Mouse (Mus musculus) activated CD4-positive, CD25-positive, alpha-beta regulatory T cell, adult 4 months (primary cell): ENCODE measurements around the gene Pitpnc1. TPM values are rescaled to one million over a fixed set of nuclear protein-coding genes. Genes with fewer than 3 reads are reported as not detected.

Source experiments
- ATAC-seq: one replicate; pipeline ENCODE4 v1.8.0; 2017
- polyA plus RNA-seq, 2 experiments: library from polyadenylated mRNA; unstranded; fragments of 100-300 nt; shearing (Covaris generic); gene quantifications; one replicate each; pipeline ENCODE4 v1.2.1; 2017

The Pitpnc1 gene
- polyA plus RNA-seq, 2 experiments from 2014 or later = 101 to 116 TPM

GRCm38 (mm10) chr11:107323173-107323572 lies 147.3 kb downstream of the Pitpnc1 start:
- ATAC-seq = no peak

- ATAC-seq = no peak
Measured at GRCm38 (mm10) chr11:107322226-107322625, 148.3 kb downstream of the Pitpnc1 start.

GRCm38 (mm10) chr11:107321819-107322218 lies 148.7 kb downstream of the Pitpnc1 start:
- ATAC-seq = no peak

- ATAC-seq = no peak
Measured at GRCm38 (mm10) chr11:107319861-107320260, 150.6 kb downstream of the Pitpnc1 start.

GRCm38 (mm10) chr11:107317653-107318281 lies 152.7 kb downstream of the Pitpnc1 start:
- ATAC-seq = no peak

- no peak for ATAC-seq
Measured at GRCm38 (mm10) chr11:107315475-107315874, 155.0 kb downstream of the Pitpnc1 start.

- no peak for ATAC-seq
Measured at GRCm38 (mm10) chr11:107310338-107311121, 160.0 kb downstream of the Pitpnc1 start.

- ATAC-seq = no peak
Measured at GRCm38 (mm10) chr11:107306170-107306569, 164.3 kb downstream of the Pitpnc1 start.

GRCm38 (mm10) chr11:107302141-107302540 lies 168.4 kb downstream of the Pitpnc1 start:
- ATAC-seq = no peak

GRCm38 (mm10) chr11:107300235-107300634 lies 170.3 kb downstream of the Pitpnc1 start:
- no peak for ATAC-seq

GRCm38 (mm10) chr11:107299511-107300120 lies 170.9 kb downstream of the Pitpnc1 start:
- no peak for ATAC-seq

- ATAC-seq = no peak
Measured at GRCm38 (mm10) chr11:107296176-107296575, 174.3 kb downstream of the Pitpnc1 start.

GRCm38 (mm10) chr11:107292036-107292435 lies 178.5 kb downstream of the Pitpnc1 start:
- no peak for ATAC-seq

GRCm38 (mm10) chr11:107288186-107288563 lies 182.3 kb downstream of the Pitpnc1 start:
- no peak for ATAC-seq

- no peak for ATAC-seq
Measured at GRCm38 (mm10) chr11:107287215-107288185, 183.0 kb downstream of the Pitpnc1 start.

- no peak for ATAC-seq
Measured at GRCm38 (mm10) chr11:107285731-107286130, 184.8 kb downstream of the Pitpnc1 start.

GRCm38 (mm10) chr11:107283632-107284031 lies 186.9 kb downstream of the Pitpnc1 start:
- no peak for ATAC-seq

GRCm38 (mm10) chr11:107282481-107282880 lies 188.0 kb downstream of the Pitpnc1 start:
- ATAC-seq = no peak

GRCm38 (mm10) chr11:107279258-107279657 lies 191.2 kb downstream of the Pitpnc1 start:
- ATAC-seq = no peak

- no peak for ATAC-seq
Measured at GRCm38 (mm10) chr11:107276898-107277297, 193.6 kb downstream of the Pitpnc1 start.

- no peak for ATAC-seq
Measured at GRCm38 (mm10) chr11:107276337-107276736, 194.2 kb downstream of the Pitpnc1 start.

GRCm38 (mm10) chr11:107275902-107276301 lies 194.6 kb downstream of the Pitpnc1 start:
- ATAC-seq = no peak
